Mouse (Mus musculus) ES-Bruce4 (cell line): ENCODE measurements around the gene Tomm20l. TPM values are rescaled to one million over a fixed set of nuclear protein-coding genes. Genes with fewer than 3 reads are reported as not detected.
A peak's percentile ranks its signal among the peaks of the same experiment; 100 is the strongest.
"Not testable (repeated sequence)": the region's sequence is repeated elsewhere in the genome, so short reads cannot be mapped to it uniquely, and the experiment has no call there.

Source experiments
- H3K27ac ChIP-seq: 2 replicates; pipeline ENCODE4 v1.5.1; 2012; ENCODE audit warnings: low read length, inconsistent platforms; ENCODE audit not compliant: insufficient read depth
- H3K27me3 ChIP-seq: 2 replicates; pipeline ENCODE4 v1.6.1; 2012; ENCODE audit warnings: mild to moderate bottlenecking, low read length, inconsistent platforms; ENCODE audit not compliant: control insufficient read depth, poor library complexity, insufficient read depth, severe bottlenecking
- H3K36me3 ChIP-seq: 2 replicates; pipeline ENCODE4 v1.6.1; 2012; ENCODE audit warnings: inconsistent platforms, mild to moderate bottlenecking, low read length, moderate library complexity; ENCODE audit not compliant: control insufficient read depth, poor library complexity, insufficient read depth, severe bottlenecking
- H3K4me1 ChIP-seq: one replicate; pipeline ENCODE4 v1.8.1; 2011; ENCODE audit warnings: low read length; ENCODE audit not compliant: control insufficient read depth, insufficient read depth
- H3K4me3 ChIP-seq: 2 replicates; pipeline ENCODE4 v1.5.1; 2011; ENCODE audit warnings: low read depth, mild to moderate bottlenecking, low read length
- H3K9ac ChIP-seq: 2 replicates; pipeline ENCODE4 v1.6.1; 2012; ENCODE audit warnings: low read depth, mild to moderate bottlenecking, inconsistent platforms; ENCODE audit not compliant: poor library complexity, severe bottlenecking
- H3K9me3 ChIP-seq: replicated peaks from 2 replicates; pipeline ENCODE4 v1.6.1; 2012; ENCODE audit warnings: mild to moderate bottlenecking, low read length, inconsistent platforms; ENCODE audit not compliant: control insufficient read depth, poor library complexity, insufficient read depth, severe bottlenecking
- CTCF ChIP-seq: IDR thresholded peaks from one replicate; pipeline ENCODE4 v1.8.1; 2011; ENCODE audit warnings: low read depth, low read length
- EP300 ChIP-seq: IDR thresholded peaks from 2 replicates; pipeline ENCODE4 v1.6.1; 2011; ENCODE audit warnings: low read depth, low read length; ENCODE audit not compliant: insufficient read depth
- POLR2A ChIP-seq: IDR thresholded peaks from one replicate; pipeline ENCODE4 v1.8.1; 2011; ENCODE audit warnings: low read length; ENCODE audit not compliant: insufficient read depth
- polyA plus RNA-seq: library from polyadenylated mRNA; stranded (reverse); fragments of >200 nt; gene quantifications from 2 replicates; pipeline ENCODE4 v1.2.4, GENCODE M21; 2011; ENCODE audit warnings: low read depth; ENCODE audit not compliant: missing spikeins, insufficient read depth, insufficient read length

The Tomm20l gene
- 2.5 TPM in 1 of 2 replicates, not detected in the other for polyA plus RNA-seq

DNA sequence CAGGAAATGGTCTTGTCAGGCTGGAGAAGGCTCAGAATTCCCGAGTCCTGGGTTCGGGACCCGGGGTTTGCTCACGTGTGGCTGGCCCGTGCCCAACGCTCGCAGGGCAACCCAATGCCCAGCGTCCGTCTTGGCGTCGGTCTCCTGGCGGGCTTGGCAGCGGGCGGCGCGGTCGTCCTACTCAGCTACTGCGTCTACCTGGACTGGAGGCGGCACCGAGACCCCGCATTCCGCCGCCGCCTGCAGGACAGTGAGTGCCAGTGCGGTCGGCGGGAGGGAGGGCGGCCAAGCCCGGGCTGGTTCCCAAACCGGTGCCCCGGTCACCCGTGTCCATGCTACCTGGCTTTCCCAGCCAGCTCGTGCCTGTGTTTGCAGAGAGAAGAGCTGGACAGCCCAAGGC, at the start of gene Tomm20l:
Tomm20l (plus strand) TSS at position 98 of the 400 bp plus-strand sequence.
- no peaks in the 10 kb centered on the region for H3K4me1 ChIP-seq
- no peaks in the 10 kb centered on the region for H3K9me3 ChIP-seq
- no peak within 1 kb of the TSS for H3K27ac ChIP-seq
- TF ChIP-seq CTCF (peak; percentile 12), EP300 (no peak)
- H3K9ac ChIP-seq: peak within 1 kb of the TSS; percentile 62
- no peaks in the 10 kb centered on the region for H3K36me3 ChIP-seq
- H3K27me3 ChIP-seq: no peaks in the 10 kb centered on the region
- H3K4me3 ChIP-seq: peak within 1 kb of the TSS; percentile 65

DNA sequence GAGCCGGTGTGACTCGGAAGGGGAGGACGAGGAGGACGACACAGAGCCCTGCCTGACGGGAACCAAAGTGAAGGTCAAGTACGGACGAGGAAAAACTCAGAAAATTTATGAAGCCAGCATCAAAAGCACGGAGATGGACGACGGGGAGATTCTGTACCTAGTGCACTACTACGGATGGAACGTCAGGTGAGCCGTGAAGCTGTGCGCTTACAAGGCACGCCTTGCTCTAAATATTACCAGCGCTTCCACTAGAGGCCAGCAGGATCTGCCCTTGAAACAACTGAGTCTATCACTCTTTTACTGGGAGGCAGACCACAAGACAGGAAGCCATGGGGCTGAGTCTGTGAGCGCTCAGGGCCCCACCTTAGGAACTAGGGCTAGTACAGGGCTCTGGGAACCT, 41.4 kb upstream of the Tomm20l start:
- no peak for TF ChIP-seq EP300
- TF ChIP-seq CTCF: no peak
- no peak overlapping the region for H3K4me3 ChIP-seq
- no peaks in the 10 kb centered on the region for H3K27me3 ChIP-seq
- H3K27ac ChIP-seq: no peak overlapping the region
- no peaks in the 10 kb centered on the region for H3K4me1 ChIP-seq
- H3K9ac ChIP-seq: no peak overlapping the region
- H3K36me3 ChIP-seq: peaks cover 29% of the 10 kb centered on the region
- H3K9me3 ChIP-seq: no peaks in the 10 kb centered on the region

DNA sequence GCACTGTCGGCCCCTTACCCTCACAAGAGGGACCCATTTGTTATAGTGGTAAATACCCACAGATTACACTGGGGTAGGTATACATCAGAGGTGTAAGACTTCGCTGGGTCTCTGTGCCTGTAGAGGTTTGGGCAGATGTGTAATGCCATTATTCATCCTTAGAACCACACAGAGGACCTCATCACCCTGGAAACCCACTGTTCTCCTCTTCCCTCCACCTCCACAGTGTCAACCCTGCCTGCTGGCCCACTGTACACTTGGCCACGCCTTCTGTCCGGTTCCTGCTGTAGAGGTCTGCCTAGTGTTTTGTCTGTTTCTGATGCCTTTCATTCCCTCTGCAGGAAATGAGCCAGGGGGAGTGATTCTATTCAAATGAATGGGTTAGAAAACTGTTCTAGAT, 39.2 kb upstream of the Tomm20l start:
- H3K36me3 ChIP-seq: peaks cover 46% of the 10 kb centered on the region
- no peak overlapping the region for H3K27ac ChIP-seq

DNA sequence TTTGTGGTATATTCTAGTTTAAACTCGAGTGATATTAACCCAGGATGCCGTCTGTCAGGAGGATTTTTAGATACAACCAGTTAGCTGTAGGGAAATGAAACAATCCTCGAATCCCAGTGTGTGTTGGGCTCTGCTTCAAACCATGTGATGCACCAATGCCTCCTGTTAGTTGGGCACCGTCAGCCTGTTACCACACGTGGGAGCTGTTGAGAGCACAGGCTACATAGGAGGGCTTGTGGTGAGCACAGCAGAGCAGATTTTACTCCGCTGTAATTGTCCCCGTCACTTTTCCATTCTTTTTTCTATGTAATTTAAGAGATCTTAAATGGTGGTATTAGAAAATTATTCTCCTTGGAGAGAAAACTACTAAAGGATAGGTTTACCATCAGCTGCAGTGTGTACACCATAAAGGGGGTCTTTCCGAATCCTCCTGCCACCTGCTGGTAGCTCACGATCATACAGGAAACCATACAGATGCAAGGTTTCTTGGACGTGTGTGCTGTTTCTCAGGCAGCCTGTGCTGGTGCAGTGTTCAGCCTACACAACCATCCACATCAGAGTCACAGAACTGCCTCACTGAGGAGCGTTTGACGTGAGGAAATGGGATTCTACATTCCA, 38.0 kb upstream of the Tomm20l start:
- peaks cover 42% of the 10 kb centered on the region for H3K36me3 ChIP-seq
- no peaks in the 10 kb centered on the region for H3K4me1 ChIP-seq
- H3K9ac ChIP-seq: no peak overlapping the region
- H3K27me3 ChIP-seq: no peaks in the 10 kb centered on the region
- H3K9me3 ChIP-seq: no peaks in the 10 kb centered on the region
- H3K4me3 ChIP-seq: no peak overlapping the region
- no peak overlapping the region for H3K27ac ChIP-seq
- peak; percentile 75 for TF ChIP-seq CTCF
- no peak for TF ChIP-seq EP300
- TF ChIP-seq POLR2A: no peak

More for the DNA sequence above, 39.2 kb upstream of the Tomm20l start:
- Histone ChIP-seq H3K4me3 (no peak overlapping the region), H3K4me1 (no peaks in the 10 kb centered on the region), H3K27me3 (no peaks in the 10 kb centered on the region), H3K9ac (no peak overlapping the region), H3K9me3 (no peaks in the 10 kb centered on the region)
- TF ChIP-seq CTCF (no peak), POLR2A (no peak), EP300 (no peak)

DNA sequence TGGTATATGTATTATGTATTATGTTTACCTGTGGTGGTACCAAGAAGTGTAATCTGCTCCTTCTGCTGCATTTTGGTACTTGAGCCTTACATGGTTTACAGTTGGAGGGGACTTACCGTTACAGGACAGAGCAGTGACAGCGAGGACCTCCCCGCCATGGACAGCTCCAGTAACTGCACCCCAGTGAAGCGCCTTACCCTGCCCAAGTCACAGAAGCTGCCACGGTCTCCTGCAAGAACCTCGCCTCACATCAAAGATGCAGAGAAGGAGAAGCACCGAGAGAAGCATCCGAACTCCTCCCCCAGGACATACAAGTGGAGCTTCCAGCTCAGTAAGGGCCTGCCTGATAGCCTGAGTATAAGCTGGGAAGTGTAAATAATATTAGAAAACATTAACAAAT, 24.9 kb upstream of the Tomm20l start:
- H3K9me3 ChIP-seq: no peaks in the 10 kb centered on the region
- no peak overlapping the region for H3K4me3 ChIP-seq
- no peak overlapping the region for H3K27ac ChIP-seq
- no peaks in the 10 kb centered on the region for H3K27me3 ChIP-seq
- no peak for TF ChIP-seq CTCF
- TF ChIP-seq EP300: no peak
- TF ChIP-seq POLR2A: no peak
- H3K9ac ChIP-seq: no peak overlapping the region
- H3K36me3 ChIP-seq: no peaks in the 10 kb centered on the region; the same call in 1 of the 2 replicates
- H3K4me1 ChIP-seq: no peaks in the 10 kb centered on the region

DNA sequence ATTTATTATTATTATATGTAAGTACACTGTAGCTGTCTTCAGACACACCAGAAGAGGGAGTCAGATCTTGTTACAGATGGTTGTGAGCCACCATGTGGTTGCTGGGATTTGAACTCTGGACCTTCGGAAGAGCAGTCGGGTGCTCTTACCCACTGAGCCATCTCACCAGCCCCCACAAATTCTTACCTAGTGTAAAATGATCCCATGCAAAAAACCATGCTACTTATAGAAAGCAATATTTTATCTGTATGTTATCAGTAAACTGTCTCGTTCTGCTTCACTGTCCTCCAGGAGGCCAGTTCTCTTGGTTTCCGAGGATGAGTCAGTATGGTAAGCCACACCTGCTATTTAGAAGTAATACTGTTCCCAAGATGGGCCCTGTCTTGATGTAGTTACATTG, 7.0 kb upstream of the Tomm20l start:
- H3K27ac ChIP-seq, H3K4me1 ChIP-seq, H3K9me3 ChIP-seq, H3K9ac ChIP-seq, H3K4me3 ChIP-seq, H3K27me3 ChIP-seq, H3K36me3 ChIP-seq: not testable (repeated sequence)
